Mouse (Mus musculus) MEL (cell line): ENCODE measurements at regions not wholly inside any gene's neighbourhood (a gene's known extent, or its start where the extent isn't known, plus 50 kb on each side); places are given as distances from the start of the nearest gene placed in this dataset.

ENCODE experiments used
- CTCF ChIP-seq, 3 experiments: IDR thresholded peaks in 2 of 3; conservative IDR thresholded peaks in 1 of 3; 2 replicates each; pipeline ENCODE4 v1.5.1; 2011 to 2012; ENCODE audit warnings: low read length in 3 of 3, low read depth in 2 of 3, mild to moderate bottlenecking in 2 of 3, improper control_type of control experiment in 1 of 3, inconsistent platforms in 1 of 3, mixed read lengths in 1 of 3, moderate library complexity in 1 of 3; ENCODE audit not compliant: control insufficient read depth in 1 of 3, insufficient read depth in 1 of 3, poor library complexity in 1 of 3, severe bottlenecking in 1 of 3
- MAFK ChIP-seq: IDR thresholded peaks from 2 replicates; pipeline ENCODE4 v1.6.1; 2011; ENCODE audit warnings: low read depth, mild to moderate bottlenecking, low read length, improper control_type of control experiment, borderline replicate concordance

- TF ChIP-seq CTCF (IDR thresholded peaks at IDR 0.05 in 2 of 3, conservative IDR thresholded peaks at IDR 0.05 in 1 of 3; ENCODE audit: control insufficient read depth in 1 of 3, insufficient read depth in 1 of 3, low read depth in 2 of 3, low read length in 3 of 3, poor library complexity in 1 of 3, severe bottlenecking in 1 of 3) (no peak), MAFK (no peak)
Measured at GRCm38 (mm10) chr17:9227872-9228575, 193.8 kb upstream of the Gm17728 start.
